Mouse (Mus musculus) heart, embryonic 14.5 days (tissue): ENCODE data around the gene Rad51b. TPM values are rescaled to one million over a fixed set of nuclear protein-coding genes. Genes with fewer than 3 reads are reported as not detected.
A peak's percentile ranks its signal among the peaks of the same experiment; 100 is the strongest.

Experiments used
- ATAC-seq: fragments of 200-750 bp; cut with Nextera tagmentation; 2 replicates; pipeline ENCODE4 v1.8.0; 2017; ENCODE audit warnings: low read depth, moderate TSS enrichment; ENCODE audit not compliant: insufficient number of reproducible peaks, insufficient read depth, low FRiP score
- H3K27ac ChIP-seq, 2 experiments: fragments of 200-500 bp in 1 of 2; fragments of 300-500 bp in 1 of 2; sonication (generic) in 1 of 2; replicated peaks in 1 of 2; 2 replicates each; pipeline ENCODE4 v1.5.1; 2012 to 2014; ENCODE audit warnings: low read depth in 2 of 2, low read length in 2 of 2, control low read depth in 1 of 2, mild to moderate bottlenecking in 1 of 2, mixed read lengths in 1 of 2; ENCODE audit not compliant: control insufficient read depth in 1 of 2, insufficient read depth in 1 of 2
- H3K27me3 ChIP-seq: fragments of 300-500 bp; sonication (generic); 2 replicates; pipeline ENCODE4 v1.6.1; 2014; ENCODE audit warnings: mild to moderate bottlenecking, low read length, control low read depth; ENCODE audit not compliant: control insufficient read depth, insufficient read depth
- H3K36me3 ChIP-seq: fragments of 300-500 bp; sonication (generic); 2 replicates; pipeline ENCODE4 v1.6.1; 2014; ENCODE audit warnings: mild to moderate bottlenecking, control low read depth, low read length, mixed read lengths; ENCODE audit not compliant: control insufficient read depth, insufficient read depth
- H3K4me1 ChIP-seq, 2 experiments: fragments of 200-500 bp in 1 of 2; fragments of 300-500 bp in 1 of 2; sonication (generic) in 1 of 2; 2 replicates each; pipeline ENCODE4 v1.6.1; 2012 to 2014; ENCODE audit warnings: low read length in 2 of 2, control low read depth in 1 of 2, mixed read lengths in 1 of 2; ENCODE audit not compliant: control insufficient read depth in 2 of 2, insufficient read depth in 2 of 2
- H3K4me2 ChIP-seq: fragments of 300-500 bp; sonication (generic); 2 replicates; pipeline ENCODE4 v1.6.1; 2014; ENCODE audit warnings: mild to moderate bottlenecking, low read length
- H3K4me3 ChIP-seq, 2 experiments: fragments of 200-500 bp in 1 of 2; fragments of 300-500 bp in 1 of 2; sonication (generic) in 1 of 2; 2 replicates each; pipeline ENCODE4 v1.5.1; 2012 to 2014; ENCODE audit warnings: low read length in 2 of 2, mild to moderate bottlenecking in 2 of 2, control low read depth in 1 of 2, low read depth in 1 of 2, moderate library complexity in 1 of 2; ENCODE audit not compliant: control insufficient read depth in 1 of 2, insufficient read depth in 1 of 2
- H3K9ac ChIP-seq: fragments of 300-500 bp; sonication (generic); 2 replicates; pipeline ENCODE4 v1.6.1; 2014; ENCODE audit warnings: mild to moderate bottlenecking, low read length
- H3K9me3 ChIP-seq: fragments of 300-500 bp; sonication (generic); 2 replicates; pipeline ENCODE4 v1.6.1; 2016; ENCODE audit warnings: low read length, control low read depth; ENCODE audit not compliant: control insufficient read depth
- WGBS: fragments of 180-500 bp; shearing (Covaris S2); extraction: QIAGEN DNeasy Blood & Tissue Kit; methylation state at CpG from one replicate; pipeline ENCODE4 v1.1.7; 2014; 5-methylcytosine and 5-hydroxymethylcytosine counted together
- polyA plus RNA-seq: library from polyadenylated mRNA; unstranded; fragments of >200 nt; fragmentation: Nextera tagmentation; extraction: Ambion mirVana; gene quantifications from 2 replicates; pipeline ENCODE4 v1.2.1, GENCODE M21; 2014

The Rad51b gene
- polyA plus RNA-seq, 1 experiment from 2014 or later = 4.2 TPM

DNA sequence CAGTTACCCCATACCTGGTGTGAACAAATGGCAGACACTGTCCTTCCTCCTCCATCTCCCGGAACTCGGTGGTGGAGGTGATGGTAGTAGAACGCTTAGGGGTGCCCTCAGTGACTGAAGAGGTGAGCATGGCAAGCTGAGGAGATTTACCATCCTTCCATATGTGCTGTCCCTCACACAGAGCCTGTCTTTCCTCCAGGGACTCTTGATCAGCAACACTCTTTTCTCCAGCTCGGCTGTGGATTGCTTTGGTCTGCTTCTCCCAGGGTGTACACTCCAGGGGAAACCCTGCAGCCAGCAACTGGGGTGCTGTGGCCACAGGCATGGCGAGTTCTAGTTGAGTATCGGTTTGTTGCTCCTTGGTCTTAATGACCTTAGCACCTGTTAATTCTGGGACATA, 350.3 kb downstream of the Rad51b start:
- Histone ChIP-seq H3K4me3 (no peak overlapping the region), H3K4me1 (peaks cover 0 to 7% of the 10 kb centered on the region in 2 experiments), H3K27me3 (no peaks in the 10 kb centered on the region), H3K9ac (no peak overlapping the region), H3K9me3 (no peaks in the 10 kb centered on the region), H3K4me2 (no peak overlapping the region), H3K36me3 (no peaks in the 10 kb centered on the region), H3K27ac (no peak overlapping the region)
- WGBS = 78% methylated on average over 6 of the region's 6 CpGs
- ATAC-seq = no peak

GRCm38 (mm10) chr12:79647976-79648375, 350.9 kb downstream of the Rad51b start:
- Histone ChIP-seq H3K4me2 (no peak overlapping the region), H3K27ac (no peak overlapping the region), H3K36me3 (no peaks in the 10 kb centered on the region), H3K4me3 (no peak overlapping the region), H3K27me3 (no peaks in the 10 kb centered on the region), H3K9me3 (no peaks in the 10 kb centered on the region), H3K9ac (no peak overlapping the region), H3K4me1 (peaks cover 0 to 7% of the 10 kb centered on the region in 2 experiments)
- ATAC-seq = no peak
- WGBS = 87% methylated on average over 5 of the region's 5 CpGs

DNA sequence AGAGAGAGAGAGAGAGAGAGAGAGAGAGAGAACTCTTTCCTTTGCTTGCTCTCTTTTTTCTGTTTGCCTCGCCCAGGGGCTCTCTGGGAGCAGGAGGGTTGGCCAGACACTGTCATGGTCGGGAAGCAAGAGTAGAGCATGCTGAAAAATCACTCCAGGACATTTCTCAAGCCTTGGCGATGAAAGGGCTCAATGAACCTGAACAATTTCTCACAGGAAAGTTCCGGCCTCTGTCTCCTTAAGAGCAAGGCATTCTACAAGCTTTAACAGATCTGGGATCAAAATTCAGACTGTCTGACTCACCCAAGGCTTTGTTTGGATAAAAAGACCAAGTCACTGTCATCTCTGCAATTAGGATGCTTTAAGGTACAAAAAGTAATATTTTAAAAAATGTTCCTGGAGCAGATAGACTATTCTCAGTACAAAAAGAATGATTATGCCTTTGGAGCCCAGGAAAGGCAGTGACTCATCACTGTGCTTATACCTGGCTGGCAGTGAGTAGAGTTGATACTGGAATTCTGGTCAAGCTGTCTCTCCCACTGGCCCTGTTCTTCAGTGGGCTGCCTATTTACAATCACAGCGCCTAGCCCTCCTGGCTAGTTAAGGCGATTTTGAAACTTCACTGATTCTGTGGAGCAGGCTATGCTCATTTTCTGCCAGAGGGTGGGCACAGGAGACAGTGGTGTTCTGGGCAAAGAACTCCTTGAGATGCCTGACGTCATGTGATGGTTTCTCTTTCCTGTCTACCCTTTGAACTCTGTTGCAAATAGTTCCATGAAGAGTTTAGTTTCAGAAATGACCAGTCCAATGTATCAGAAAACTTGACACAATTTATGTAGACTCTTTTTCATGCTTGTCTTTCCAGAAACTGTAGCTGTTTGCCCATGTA, 352.0 kb downstream of the Rad51b start:
- no peaks in the 10 kb centered on the region for H3K36me3 ChIP-seq
- peaks cover 0 to 7% of the 10 kb centered on the region in 2 experiments for H3K4me1 ChIP-seq
- H3K27me3 ChIP-seq = no peaks in the 10 kb centered on the region
- no peak overlapping the region for H3K4me2 ChIP-seq
- no peaks in the 10 kb centered on the region for H3K9me3 ChIP-seq
- no peak for ATAC-seq
- no peak overlapping the region for H3K4me3 ChIP-seq
- no peak overlapping the region for H3K27ac ChIP-seq
- H3K9ac ChIP-seq = no peak overlapping the region
- WGBS = 64% methylated on average over 7 of the region's 7 CpGs

- H3K27ac ChIP-seq = no peak overlapping the region
These were observed 352.7 kb downstream of the Rad51b start for GRCm38 (mm10) chr12:79649796-79650195.

DNA sequence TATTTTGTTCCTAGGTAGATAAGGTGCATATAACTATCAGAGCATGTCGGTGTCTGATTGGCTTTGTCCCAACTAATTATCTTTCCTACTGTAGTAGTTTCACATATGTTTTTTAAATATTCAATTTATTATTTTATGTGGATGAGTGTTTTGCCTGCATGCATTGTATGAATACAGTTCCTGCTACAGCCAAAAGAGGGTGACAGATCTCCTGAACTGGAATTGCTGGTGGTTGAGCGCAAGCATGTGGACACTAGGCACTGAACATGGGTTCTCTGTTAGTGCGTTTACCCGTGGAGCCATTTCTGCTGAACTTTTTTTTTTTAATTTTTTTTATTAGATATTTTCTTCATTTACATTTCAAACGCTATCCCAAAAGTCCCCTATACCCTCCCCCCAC, 358.1 kb downstream of the Rad51b start:
- Histone ChIP-seq H3K9me3 (no peaks in the 10 kb centered on the region), H3K27ac (no peak overlapping the region), H3K4me2 (no peak overlapping the region), H3K9ac (no peak overlapping the region), H3K27me3 (no peaks in the 10 kb centered on the region), H3K4me3 (no peak overlapping the region), H3K4me1 (peaks cover 3 to 4% of the 10 kb centered on the region in 2 experiments), H3K36me3 (no peaks in the 10 kb centered on the region)
- WGBS = 89% methylated on average over 5 of the region's 5 CpGs
- ATAC-seq = no peak

More at GRCm38 (mm10) chr12:79649796-79650195, 352.7 kb downstream of the Rad51b start:
- Histone ChIP-seq H3K4me2 (no peak overlapping the region), H3K9me3 (no peaks in the 10 kb centered on the region), H3K36me3 (no peaks in the 10 kb centered on the region), H3K4me1 (peaks cover 0 to 7% of the 10 kb centered on the region in 2 experiments), H3K27me3 (no peaks in the 10 kb centered on the region), H3K9ac (no peak overlapping the region), H3K4me3 (no peak overlapping the region)
- ATAC-seq = no peak

DNA sequence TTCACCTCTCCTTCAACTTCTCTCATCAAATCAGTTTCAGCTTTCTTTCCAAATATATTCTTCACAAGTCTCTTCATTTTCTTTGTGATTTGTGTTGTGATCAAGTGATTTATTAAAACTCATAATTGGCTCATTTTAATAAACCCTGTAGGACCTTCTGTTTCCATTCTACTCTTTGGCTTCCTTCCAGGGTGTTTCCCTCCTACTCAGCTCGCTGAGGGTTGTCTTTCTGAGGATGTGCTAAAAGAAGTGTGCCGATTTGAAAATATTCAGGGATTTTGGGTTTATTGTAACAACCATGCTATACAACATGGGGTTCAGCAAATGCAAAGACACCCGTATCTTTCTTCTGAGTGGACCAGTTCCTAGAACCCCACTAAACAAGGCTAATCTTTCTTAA, 361.8 kb downstream of the Rad51b start:
- no peaks in the 10 kb centered on the region for H3K27me3 ChIP-seq
- H3K4me3 ChIP-seq = no peak overlapping the region
- 73% methylated on average over 3 of the region's 3 CpGs for WGBS
- no peaks in the 10 kb centered on the region for H3K36me3 ChIP-seq
- no peak overlapping the region for H3K27ac ChIP-seq
- no peak overlapping the region for H3K4me2 ChIP-seq
- peaks cover 13 to 19% of the 10 kb centered on the region in 2 experiments for H3K4me1 ChIP-seq
- H3K9me3 ChIP-seq = no peaks in the 10 kb centered on the region
- no peak overlapping the region for H3K9ac ChIP-seq
- ATAC-seq = no peak

- Histone ChIP-seq H3K4me1 (peaks cover 13 to 19% of the 10 kb centered on the region in 2 experiments), H3K27ac (peak overlapping the region; percentile 40 to 64), H3K27me3 (no peaks in the 10 kb centered on the region), H3K9ac (no peak overlapping the region), H3K9me3 (no peaks in the 10 kb centered on the region), H3K36me3 (no peaks in the 10 kb centered on the region), H3K4me3 (no peak overlapping the region), H3K4me2 (0 out of 2 replicates have a peak overlapping the region, but pooled peaks have one; percentile 6)
- 4% methylated on average over 2 of the region's 2 CpGs for WGBS
- ATAC-seq = peak; percentile 50; the same call in 1 of the 2 replicates
These were observed 364.2 kb downstream of the Rad51b start for GRCm38 (mm10) chr12:79661270-79661669.
